Mouse (Mus musculus) megakaryocyte, embryonic 14.5 days (primary cell): Measurements from ENCODE around the gene Gclc.

Experiments
- FLI1 ChIP-seq: IDR thresholded peaks from 2 replicates; pipeline ENCODE4 v1.6.1; 2012; ENCODE audit warnings: low read length, inconsistent platforms, mixed read lengths
- GATA1 ChIP-seq: IDR thresholded peaks from 3 replicates; pipeline ENCODE4 v1.6.1; 2012; ENCODE audit warnings: mixed read lengths, low read length, inconsistent platforms, borderline replicate concordance

DNA sequence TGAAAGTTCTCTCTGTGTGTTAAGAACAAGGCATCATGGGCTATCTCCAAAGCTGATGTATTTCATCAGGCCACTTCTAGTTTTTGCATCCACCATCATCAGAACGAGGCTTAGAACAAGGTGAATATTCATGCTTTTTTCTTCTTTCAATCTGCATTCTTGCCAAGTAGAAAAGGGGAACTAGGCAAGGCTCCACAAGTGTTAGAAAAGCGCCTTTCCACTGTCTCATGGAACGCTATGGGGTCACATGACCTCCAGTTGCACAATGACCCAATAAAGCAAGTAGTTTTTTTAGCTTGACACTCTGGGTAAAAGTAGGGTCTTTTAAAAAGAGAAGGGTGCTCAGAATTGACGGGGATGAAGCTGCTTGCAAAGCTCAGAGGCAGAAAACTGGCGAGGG, 45.4 kb upstream of the Gclc start:
- TF ChIP-seq GATA1 (no peak), FLI1 (no peak)
